Mouse (Mus musculus) thymus, postnatal 14 days (tissue): Measurements from ENCODE around the gene Vmn2r33.
"Not testable (repeated sequence)": the region's sequence is repeated elsewhere in the genome, so short reads cannot be mapped to it uniquely, and the experiment has no call there.

Experiments used
- DNase-seq: peaks from one replicate; pipeline ENCODE4 v3.0.0; 2021

The Vmn2r33 gene

DNA sequence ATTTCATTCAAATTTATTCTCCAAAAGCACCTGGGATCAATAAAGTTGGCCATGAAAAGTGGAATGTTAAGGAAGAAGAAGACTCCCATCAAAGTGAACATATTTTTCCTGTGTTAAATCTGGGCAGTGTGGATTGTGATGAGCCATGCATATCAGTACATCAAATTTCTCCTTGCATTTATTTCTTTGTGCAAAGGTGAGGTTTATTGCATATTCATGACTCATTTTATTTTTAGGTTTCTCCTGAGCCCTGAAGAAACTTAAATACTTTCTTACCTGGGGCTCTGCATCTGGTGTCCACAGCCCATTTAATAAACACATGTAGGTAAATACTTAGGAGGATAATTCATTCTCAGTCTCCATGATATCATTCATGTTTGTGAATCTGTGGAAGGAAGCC is at the start of gene Vmn2r33:
Gene Vmn2r33, minus strand, starts transcription at position 101 of the 400 bp plus-strand sequence.
- not testable (repeated sequence) for DNase-seq
